Mouse (Mus musculus) left cerebral cortex, adult 8-10 months (tissue): ENCODE data around the gene Slc9b2. TPM values are rescaled to one million over a fixed set of nuclear protein-coding genes. Genes with fewer than 3 reads are reported as not detected.

ENCODE experiments used
- DNase-seq, 2 experiments: peaks; one replicate each; pipeline ENCODE4 v3.0.0; 2022; ENCODE audit warnings: low spot score in 2 of 2
- total RNA-seq, 4 experiments: library from RNA; stranded (reverse); gene quantifications; 2 replicates each; pipeline ENCODE4 v1.2.4; 2022

Gene Slc9b2
- total RNA-seq, 4 experiments from 2014 or later = 3.0 to 4.7 (median 3.6) TPM

DNA sequence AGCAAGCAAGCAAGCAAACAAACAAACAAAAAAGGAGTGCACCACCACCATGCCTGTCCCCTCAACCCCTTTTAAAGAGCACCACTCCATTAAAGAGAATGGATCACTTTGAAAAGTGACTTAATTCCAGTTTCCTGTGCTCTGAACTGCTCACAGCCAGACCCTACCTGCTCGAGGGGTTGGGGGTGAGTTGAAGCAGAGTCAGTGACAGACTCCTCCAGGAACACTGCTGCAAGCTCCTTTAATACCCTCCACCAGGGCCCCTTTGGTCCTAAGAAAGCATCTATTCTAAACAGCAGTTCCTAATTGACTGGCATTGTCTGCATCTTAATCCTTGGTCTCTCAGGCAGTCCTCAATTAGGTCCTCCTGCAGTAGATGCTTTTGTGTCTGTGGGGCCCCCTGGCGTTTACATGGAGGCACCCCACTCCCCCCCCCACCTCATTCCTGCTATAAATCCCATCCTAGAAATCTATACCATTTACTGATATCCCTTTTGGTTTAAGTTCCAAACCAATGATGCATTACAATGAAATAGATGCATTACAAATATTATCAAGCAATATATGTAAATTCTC is 5.5 kb downstream of the Slc9b2 start:
- no peak for DNase-seq

GRCm38 (mm10) chr3:135313727-135314126 is 6.2 kb downstream of the Slc9b2 start:
- DNase-seq = no peak

DNA sequence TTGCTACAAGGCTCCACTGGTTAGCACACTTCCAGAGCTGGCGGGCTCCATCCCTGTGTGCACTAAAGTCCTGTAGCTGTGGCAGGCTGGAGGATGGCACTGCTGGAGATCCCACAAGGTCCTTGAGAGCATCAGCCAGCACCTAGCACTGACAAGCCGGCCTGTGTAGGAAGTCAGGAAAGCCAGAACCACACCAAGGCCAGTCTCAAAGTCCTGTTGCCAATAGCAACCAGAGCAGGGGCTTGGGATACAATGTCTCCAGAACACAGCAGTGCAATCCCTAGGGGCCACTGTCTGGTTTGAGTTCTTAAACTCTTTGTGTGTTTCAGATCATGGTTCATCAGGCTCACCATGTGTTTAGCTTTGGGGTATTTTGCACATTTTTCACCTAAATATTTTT is 7.3 kb downstream of the Slc9b2 start:
- DNase-seq = no peak

DNA sequence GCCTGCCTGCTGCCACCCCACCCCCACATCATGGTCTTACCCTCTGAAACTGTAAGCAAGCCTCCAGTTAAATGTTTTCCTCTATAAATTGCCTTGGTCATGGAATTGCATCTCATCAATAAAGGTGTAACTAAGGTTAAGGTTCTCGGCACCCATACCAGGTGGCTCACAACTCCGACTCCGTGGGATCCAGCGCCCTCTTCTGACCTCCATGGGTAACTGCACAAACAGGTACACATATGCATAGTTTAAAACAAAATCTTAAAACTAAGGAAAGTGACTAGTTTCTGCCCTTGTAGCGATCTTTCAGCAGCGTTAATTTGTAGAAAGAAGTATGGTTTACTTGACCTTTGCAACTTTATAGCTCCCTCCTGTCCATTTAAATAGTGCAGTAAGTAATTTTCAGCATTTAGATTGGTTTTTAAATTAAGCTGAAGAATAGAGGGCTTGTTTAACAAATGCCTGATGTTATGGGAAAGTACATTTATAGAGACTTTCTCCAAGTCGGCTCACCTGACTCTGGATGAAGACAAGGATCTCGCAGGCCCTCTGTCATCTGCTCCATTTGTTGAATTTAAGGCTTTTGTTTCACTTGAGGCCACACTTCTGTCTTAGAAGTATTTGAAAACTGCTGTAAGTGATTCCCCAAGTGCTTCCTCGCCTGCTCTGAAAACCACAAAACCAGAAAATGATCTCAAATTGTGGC is 8.4 kb downstream of the Slc9b2 start:
- no peak for DNase-seq

DNA sequence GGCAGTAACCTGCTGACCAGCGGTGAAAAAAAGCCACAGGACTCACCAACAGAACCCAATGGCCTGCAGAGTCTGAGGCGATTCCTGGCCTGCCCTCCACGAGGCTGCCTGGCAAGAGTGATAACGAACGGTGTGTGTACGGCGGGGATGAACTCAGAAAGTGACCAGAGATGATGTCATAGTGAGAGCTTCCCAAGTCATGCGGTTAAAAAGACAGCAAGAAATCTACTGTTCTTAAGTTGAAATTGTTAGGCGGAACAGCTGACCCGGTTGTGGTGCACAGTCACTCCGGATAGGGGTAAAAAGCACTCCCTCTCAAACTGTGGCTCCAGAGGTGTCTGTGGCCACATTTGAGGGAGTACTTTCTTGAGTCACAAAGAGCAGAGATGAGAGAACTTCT is 10.8 kb downstream of the Slc9b2 start:
- no peak for DNase-seq

DNA sequence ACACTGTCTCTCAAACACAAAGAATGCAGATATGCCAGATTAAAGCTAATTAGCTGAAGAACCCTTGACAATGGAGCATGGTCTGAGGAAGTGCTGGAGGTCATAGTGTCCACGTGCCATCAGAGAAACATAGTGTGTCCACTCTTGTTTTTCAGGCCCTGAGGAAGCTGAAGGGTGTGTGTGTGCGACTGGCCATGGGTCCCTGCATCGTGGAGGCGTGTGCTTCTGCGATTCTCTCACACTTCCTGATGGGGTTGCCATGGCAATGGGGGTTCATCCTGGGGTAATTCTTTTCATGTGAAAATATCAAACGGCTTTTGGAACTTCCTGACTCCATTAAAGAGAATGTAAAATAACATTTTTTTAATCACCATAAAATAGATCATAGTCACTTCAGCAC is 16.9 kb downstream of the Slc9b2 start:
- no peak for DNase-seq

DNA sequence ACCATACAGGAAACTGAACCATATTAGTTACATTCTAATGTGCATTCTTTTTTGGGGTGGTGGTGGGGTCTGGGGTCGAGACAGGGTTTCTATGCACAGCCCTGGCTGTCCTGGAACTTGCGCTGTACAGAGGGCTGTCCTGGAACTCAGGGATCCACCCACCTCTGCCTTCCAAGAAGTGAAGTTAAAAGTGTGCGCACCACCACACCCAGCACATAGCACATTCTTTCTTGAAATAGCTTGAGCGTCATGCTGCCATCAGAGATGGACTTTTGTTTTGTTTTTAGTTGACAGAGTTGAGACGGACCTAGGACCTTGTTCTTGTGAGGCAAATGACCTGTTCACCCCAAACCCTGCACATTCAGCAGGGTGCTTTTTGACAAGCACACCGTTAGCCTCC is 19.7 kb downstream of the Slc9b2 start:
- DNase-seq = no peak

- no peak for DNase-seq
These were observed 20.1 kb downstream of the Slc9b2 start for GRCm38 (mm10) chr3:135327601-135328000.

GRCm38 (mm10) chr3:135328560-135328959 is 21.1 kb downstream of the Slc9b2 start:
- no peak for DNase-seq

DNA sequence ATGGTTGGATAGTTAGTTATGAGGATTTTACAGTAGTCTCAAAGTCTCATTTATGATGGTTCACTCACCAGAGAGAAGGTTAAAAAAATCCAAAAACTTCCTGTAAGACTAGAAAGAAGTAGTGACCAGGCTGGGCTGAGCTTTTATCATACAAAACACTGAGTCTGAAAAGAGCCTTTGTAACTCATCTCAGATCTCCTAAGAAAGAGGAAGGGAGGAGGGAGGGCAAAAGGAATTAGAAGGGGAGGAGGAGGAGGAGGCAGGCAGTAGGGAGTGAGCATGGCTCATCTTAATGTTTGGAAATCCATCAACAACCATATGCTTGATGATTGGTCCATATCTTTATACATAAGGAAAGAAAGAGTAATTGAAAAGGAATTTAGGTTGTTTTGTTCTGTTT is 25.2 kb downstream of the Slc9b2 start:
- no peak for DNase-seq

- DNase-seq = no peak
These were observed 26.3 kb downstream of the Slc9b2 start for GRCm38 (mm10) chr3:135333763-135334162.

DNA sequence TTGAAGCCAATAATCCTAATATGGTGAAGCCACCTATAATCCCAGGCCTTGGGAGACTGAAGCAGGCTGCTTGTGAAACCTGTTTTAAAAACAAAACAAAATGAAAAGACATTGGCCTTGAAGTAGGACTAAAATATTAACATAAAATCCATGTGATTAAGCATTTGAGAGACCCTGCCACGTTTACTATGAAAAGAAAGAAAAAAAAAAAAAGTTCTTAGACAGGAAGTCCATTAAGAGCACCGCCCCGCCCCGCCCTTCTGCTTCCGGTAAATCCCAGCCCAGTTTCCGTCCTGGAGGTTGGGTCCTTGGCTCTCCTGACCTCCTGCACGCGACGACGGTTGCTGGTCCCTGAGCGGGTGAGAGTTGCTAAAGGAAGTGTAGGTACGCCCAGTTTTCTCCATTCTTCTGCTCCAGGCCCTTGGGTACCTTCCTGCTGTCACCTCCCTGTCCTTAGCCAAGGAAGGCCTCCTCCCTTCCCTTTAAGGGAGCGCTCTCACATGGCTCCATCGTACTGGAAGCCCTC is 40.3 kb downstream of the Slc9b2 start, which contains the start of gene Slc9b1:
Gene Slc9b1, plus strand, starts transcription at position 291 of the 526 bp plus-strand sequence.
- no peak for DNase-seq

- no peak for DNase-seq
These were observed 41.5 kb downstream of the Slc9b2 start for GRCm38 (mm10) chr3:135349022-135349421.

- no peak for DNase-seq
These were observed 44.4 kb downstream of the Slc9b2 start for GRCm38 (mm10) chr3:135351857-135352256.

DNA sequence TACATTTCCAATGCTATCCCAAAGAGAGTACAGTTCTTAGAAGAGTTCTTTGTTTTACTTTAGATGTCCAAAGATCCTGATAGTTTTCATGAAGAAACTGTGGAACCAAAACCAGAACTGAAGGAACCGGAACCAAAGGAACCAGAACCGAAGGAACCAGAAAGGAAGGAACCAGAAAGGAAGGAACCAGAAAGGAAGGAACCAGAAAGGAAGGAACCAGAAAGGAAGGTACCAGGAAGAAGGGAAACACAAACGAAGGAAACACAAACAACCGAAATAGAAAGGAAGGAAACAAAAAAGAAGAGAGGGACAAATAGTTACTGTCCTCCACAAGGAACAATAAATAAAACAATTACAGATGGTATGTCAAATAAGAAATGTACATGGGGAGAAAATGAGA is 49.9 kb downstream of the Slc9b2 start:
- DNase-seq = no peak

DNA sequence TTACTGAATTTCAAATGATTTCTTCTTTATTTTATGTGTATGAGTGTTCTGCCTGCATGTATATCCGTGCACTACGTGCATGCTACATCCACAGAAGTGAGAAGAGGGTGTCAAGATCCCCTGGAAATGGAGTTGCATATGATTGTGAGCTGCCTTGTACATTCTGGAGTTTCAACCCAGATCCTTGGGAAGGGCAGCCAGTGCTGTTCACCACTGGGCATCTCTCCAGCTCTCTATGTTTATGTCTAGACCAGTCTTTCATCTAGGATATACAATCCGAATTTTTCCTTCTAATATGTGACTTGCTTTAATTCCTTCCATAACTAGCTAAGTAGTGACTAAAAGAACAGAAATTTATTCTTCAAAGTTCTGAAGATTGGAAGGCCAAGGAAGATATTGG is 68.3 kb downstream of the Slc9b2 start:
- no peak for DNase-seq

DNA sequence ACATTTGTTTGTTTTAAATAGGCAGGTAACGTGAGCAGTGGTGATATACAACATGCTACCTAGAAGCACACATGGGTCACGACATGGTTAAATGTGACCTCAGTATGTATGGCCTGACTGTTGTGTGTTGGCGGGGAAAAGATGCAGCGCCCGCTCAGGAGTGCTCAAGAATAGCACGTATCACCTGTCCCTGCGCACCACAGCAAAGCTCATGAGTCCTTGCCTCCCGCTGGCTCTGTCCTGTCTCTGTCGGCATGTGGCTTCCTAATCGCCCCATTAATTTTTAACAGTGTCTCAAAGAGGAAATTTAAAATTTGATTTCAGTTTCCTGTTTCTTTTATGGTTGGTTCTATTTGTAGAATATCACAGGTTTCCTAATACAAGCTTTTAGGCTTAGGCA is 69.9 kb downstream of the Slc9b2 start:
- DNase-seq = no peak

- no peak for DNase-seq
These were observed 72.4 kb downstream of the Slc9b2 start for GRCm38 (mm10) chr3:135379868-135380267.

DNA sequence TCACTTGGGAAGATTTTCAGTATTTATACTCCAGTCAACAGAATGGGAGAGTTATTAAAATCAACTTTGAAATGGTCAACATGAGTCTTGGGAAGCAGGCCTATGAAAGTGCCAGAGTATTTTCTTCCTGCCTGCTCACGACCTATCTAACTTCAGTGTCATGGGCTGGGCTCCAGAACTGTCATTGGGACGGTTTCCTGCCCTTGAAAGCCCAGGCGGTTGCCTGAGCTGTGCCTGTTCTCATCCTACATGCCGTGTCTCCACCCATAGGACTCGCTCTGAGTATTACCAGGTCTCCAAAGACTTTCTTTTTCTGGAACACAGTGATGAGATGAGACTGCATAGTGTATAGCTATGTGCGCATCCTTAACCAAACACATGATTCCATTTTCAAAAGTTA is 85.7 kb downstream of the Slc9b2 start:
- no peak for DNase-seq
